Mouse (Mus musculus): ENCODE results near the gene Hpse2.
"Not testable (repeated sequence)": the region's sequence is repeated elsewhere in the genome, so short reads cannot be mapped to it uniquely, and the experiment has no call there.

Gene Hpse2

DNA sequence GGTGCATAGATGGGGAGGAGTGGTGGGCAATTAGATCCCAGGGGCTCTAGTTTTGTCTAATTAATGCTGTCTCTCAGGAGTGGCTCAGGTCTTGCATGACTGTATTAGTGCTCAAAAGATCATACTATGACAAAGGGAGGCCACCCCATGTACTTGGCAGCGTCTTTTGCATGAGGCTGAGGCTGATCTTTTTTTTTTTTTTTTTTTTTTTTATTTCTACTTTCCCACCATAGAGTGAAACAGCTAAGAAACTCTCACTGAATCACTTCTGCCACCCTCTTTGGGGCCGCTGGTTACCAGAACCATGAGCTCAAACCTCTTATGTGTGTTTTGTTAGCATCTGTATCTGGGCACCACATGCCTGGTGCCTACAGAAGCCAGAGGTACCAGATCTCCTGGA, 549.0 kb downstream of the Hpse2 start:
- no peak for DNase-seq

DNA sequence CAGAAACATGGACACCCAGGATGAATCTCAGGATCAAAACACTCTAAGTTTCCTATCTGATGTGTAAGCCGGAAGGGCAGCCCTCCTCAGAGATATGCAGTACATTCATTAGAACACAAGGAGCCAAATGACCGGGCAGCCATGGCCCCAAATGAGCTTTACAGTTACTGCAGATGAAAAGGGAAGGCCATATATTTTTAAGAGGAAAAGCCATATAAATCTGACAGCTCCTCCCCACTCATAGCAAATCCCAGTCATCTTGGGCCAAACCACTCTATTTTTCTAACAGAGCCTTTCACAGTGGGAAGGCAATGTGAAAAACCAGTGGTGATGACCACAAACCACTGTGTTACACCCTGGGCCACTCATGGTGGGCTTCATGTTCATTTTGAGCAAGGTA, 549.9 kb downstream of the Hpse2 start:
- DNase-seq = no peak

DNA sequence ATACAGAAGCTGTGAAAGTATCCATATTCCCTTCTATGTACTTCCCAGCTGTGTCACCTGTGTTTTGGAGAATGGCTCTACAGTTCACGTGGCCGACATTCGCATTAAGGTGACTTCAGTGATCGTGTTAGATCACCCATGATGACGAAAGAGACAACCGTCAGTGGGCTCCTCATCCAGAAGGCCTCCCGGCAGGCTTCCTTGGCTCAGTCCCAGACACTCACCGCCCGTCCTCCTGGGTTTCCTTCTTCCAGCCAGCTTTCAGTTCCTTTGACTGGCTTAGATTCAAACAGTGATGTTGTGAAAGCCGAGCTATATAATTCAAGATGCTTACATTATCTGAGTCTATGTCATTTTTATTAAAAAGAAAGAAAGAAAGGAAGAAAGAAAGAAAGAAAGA, 550.6 kb downstream of the Hpse2 start:
- peak; percentile 30 to 34 for DNase-seq

DNA sequence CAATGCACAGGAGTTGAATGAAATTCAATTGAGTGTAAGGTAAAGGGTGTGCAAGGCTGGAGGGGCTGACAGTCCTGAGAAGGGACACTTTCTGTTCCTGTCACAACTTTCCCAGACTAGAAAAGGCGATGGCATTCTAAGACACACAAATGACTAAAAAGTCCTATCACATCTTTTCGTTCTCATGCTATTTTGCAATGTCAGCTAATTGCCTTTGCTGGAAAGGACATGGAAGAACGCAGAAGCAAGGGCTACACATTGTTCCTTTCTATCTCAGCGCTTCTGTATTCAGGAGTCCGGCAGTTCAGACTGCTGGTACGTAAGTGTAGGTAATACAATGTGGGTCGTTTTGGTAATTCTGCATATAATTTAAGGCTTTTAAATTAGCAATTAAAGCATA, 555.0 kb downstream of the Hpse2 start:
- no peak for DNase-seq

DNA sequence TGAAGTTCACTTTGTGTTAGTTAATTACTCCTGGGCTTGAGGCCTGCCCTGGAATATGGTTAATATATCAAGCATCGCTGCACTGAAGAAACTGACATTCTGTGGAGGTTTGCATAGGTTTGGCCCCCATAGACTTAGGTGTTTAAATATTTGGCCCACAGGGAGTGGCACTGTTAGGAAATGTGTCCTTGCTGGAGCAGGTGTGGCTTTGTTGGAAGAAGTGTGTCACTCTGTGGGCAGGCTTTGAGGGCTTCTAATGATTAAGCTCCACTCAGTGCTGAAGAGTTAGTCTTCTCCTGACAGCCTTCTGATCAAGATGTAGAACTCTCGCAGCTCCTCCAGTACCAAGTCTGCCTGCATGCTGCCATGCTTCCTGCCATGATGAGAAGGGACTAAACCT, 555.9 kb downstream of the Hpse2 start:
- no peak for DNase-seq

DNA sequence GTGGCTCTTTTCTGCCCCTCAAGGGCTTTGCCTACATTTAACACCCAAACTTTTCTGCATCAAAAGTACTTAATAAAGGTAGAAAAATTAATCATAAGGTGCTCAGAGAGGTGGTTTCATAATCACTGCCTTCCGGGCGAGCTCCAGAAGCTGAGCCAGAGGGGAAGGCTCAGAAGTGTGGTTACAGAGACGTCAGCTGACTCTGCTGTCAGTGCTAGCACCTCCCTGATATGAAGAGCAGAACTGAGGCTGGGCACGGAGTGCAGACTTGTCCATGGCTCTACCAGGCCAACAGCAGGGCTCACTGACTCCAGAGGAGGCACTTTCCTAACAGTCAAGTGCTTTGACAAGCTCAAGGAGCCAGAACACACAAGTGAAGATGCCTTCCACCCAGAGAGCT, 559.0 kb downstream of the Hpse2 start:
- no peak for DNase-seq

DNA sequence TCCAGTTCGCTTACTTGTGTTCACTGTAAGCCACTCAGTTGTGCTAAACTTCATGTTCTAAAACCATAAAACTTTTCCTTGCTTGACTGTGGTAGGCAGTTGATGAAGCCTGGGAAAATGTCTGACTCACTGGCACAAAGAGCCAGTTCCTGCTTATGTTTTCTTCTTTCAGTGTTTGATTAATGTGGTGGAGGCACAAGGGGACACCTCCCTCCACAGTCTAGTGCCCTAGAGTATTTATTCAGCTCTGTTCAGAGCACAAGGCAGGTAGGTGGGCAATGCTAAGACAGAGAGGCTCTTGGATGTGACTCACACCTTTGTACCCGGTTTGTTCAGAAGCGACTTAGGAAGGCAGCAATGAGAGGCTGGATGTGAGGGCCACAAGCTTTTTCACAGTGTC, 560.3 kb downstream of the Hpse2 start:
- no peak for DNase-seq

DNA sequence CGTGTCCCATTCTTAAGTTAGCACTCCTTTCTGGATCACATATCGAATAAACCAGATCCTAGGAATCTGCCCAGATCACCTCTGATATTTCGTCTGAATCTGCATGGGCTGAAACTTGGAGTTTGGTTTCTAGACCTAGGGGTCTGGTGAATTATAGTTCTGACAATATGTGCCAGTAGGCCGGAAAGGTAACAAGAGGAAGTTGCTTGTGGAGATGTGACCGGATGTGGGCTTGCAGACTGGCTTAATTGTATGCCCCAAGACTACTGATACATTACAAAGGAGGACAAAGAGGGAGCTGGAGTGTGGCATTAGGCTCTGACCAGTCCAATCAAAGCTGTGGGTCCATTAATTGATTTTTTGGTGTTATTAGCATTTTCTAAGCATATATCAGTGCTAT, 568.0 kb downstream of the Hpse2 start:
- no peak for DNase-seq

DNA sequence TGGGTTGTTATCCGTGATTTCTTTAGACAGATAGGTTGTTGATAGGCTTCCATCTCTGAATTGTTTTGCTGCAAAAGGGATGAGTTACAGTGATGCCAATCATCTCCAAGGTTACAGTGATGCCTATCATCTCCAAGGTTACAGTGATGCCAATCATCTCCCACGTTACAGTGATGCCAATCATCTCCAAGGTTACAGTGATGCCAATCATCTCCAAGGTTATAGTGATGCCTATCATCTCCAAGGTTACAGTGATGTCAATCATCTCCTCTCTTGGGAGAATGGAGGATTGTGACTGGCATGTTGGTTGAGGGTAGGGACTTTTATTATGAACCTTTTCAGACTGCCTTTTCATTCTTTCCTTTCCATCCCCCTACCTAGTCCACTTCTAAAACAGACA, 570.4 kb downstream of the Hpse2 start:
- no peak for DNase-seq

DNA sequence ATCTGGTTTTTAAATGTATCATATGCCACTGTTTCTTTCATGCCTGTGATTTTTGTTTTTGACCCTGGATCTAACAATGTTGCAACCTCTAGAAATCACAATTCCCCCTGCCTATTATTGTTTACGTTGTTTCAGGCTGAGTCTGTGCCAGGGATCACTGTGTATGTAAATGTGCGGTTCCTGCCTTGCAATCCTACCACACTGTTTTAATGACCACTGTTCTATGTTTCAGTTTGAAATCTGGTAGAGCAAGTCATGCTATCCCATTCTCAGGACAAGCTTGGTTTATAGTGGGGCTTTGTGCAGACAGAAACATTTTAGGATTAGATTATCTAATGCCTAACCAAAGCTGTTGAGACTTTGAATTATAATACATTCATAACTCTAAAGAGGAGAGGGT, 571.9 kb downstream of the Hpse2 start:
- DNase-seq = no peak

DNA sequence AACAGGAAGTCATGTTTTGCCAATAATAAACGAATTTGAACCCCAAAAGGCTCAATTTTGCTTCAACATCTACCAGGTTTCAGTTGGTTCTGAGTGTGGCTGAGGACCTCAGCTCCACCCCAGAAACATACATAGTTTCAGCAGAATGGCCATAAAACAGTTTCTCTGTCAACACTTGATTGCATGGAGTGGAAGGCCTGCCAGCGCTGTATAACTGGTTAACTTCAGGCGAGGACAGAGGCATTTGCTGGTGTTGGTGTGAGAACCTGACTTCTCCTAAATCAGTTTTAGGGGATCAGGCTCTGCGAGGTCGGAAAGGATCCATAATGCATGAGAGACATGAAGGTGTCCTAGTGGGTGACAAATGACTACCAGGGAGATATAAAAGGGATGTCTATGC, 578.0 kb downstream of the Hpse2 start:
- no peak for DNase-seq

DNA sequence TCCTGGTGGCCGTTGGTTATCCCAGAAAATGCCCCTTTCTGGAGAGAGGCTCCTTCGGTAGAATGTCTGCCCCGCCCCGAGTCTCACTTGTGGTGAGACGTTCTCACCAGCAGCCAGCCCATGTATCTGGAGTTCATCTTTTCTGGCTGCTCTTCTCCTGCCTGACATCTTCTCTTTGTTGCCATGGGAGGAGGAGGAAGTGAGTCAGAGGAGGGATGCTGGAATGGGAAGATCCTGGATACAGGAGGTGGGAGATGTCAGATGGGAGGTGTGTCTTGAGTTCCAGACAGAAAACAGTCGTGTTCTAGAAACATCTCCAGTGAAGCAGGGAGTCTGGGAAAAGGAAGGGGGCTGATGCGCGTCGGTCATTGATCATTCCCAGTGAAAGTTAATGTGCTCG, 578.7 kb downstream of the Hpse2 start:
- DNase-seq = no peak

DNA sequence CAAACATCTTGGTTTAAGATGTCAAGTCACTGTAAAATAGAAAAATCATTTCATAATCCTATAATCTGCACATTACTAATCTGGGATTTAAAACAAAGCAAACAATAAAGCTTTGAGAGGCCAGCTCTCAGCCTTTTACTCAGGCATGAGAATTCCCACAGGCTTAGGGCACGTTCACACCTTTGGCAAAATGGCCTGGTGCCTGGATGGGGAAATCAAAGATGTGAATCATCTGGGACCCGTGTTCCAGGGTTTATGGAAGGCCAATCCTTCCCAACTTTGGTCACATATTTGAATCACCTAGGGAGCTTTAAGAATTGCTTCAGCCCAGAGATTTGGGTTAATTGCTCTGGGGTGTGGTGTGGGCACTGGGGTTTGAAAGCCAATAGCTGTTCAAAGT, 590.3 kb downstream of the Hpse2 start:
- DNase-seq = no peak

DNA sequence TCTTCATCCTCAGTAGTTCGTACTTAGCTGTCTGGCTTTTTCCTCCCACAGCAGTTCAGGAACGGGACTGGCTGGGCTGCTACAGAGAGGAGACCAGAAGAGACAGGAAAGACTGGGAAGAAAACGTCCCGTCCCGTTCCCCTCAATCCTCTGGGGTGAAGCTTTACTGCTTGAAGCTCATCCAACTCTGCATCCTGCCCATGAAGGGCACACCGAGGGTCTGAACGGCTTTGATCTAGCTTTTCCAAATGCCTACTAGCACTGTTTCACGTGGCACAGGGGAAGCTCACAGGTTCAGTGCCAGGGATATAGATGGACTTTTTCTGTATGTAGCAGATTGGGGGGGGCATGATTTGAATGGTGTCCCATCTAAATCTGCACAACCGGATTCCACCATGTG, 592.4 kb downstream of the Hpse2 start:
- no peak for DNase-seq

DNA sequence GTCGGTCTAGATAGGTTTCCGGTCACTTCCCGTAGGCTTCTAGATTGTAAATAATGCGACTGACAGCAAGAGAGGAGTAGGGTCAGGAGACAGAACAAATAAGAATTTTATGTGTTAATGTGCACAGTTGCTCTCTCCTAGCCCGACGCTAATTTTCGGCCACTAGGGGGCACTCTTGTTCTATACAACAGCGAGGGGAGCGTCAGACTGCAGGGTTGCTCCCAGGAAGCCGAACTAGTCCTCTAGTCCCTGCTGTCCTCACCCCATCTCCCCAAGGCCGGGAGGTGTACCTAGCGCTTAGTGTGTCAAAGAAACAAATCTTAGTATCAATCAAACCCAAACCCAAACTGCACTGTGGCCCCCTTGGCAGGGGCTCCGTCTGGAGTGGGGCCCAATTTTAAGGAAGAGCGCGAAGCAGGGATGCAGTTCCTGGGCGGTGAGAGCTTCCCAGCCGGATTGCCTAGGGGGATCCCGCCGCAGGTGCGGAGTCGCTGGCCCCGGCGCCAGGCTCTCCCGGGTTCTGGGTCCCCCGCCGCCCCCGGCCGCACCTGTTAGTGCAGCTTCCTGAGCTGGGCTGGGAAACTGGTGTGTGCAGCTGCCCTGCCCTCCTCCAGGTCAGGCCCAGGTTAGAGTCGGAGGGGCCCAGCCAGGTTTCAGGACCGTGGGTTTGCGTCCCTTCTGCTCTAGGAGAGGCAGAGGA, 593.1 kb downstream of the Hpse2 start:
- peak; percentile 84 to 88 for DNase-seq

DNA sequence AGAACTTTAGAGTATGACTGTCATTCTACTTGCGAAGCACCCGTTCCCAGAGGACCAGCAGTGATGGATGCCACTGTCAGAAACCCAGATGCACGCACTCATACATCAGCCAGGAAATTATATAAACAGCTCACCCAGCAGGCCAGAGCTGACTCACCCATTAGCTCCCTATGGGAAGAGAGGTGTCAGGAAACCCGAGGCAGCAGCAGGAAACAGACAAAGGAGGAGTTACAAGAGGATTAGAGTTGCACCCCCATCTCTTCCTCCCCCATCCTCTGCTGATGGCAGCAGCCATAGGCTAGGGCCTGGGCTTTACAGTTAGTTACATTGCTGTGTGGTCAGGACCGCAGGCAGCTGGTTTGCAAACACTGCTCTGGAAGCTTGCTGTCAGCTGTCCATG, 599.8 kb downstream of the Hpse2 start:
- no peak for DNase-seq

DNA sequence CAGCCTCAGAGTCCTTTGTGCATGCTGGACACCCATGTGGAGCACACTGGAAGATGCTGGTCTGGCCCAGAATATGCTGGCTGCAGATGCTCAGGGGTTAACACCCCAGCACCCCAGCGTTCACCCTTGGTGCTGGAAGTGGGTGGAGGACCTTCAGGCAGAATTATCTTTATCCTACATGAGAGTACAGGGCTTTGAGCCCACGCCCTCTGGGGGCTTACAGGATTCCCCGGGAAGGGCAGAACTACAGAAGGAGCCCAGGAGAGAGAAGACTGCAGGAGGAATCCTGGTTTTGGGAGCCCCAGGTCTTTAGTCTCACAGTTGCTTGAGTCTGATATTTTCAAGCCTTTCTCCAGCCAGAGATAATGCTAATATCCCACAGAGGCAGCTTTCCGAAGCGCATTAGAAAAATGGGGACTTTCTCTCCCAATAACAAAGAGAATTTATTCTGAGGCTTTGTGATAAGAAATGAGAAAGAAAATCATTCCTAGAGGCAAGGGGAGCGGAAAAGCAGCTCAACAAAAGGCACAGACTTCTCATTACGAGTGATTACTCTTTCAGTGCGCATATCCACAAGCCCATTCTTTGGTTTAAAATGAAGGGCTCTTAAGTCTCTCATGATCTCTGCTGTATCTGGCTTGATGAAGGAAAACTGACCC, 602.5 kb downstream of the Hpse2 start:
- no peak for DNase-seq

DNA sequence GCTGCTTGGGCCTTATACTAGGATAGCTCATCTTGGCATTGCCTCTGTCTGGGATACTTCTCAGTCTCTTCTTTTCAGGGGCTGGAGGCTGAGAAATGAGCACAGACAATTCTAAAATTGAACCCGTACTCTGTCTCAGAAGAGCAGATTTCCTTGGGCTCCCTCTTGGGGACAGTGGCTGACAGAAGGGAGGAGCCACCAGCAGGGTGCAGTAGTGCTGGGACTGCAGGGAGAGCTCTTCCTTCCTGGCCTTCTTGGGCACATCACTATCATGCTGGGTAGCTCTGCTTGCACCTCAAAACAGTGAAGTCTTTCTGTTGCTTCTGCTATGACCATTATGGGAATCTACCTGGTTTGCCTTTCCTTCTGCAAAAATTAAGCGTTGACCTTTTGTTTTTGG, 603.0 kb downstream of the Hpse2 start:
- DNase-seq = no peak

DNA sequence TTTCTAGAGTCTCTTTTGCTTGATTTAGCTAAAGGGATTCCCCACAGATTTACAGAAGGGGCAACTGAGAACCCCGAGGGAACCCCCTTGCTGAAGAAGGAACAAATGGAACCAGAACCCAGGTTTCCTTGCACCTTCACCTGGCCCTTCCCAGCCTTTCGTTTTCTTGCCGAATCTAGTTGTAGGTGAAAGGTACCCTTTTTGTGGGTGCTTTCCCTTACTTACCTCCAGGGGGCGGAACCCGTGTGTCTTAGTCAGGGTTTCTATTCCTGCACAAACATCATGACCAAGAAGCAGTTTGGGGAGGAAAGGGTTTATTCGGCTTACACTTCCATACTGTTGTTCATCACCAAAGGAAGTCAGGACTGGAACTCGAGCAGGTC, 608.0 kb downstream of the Hpse2 start:
- not testable (repeated sequence) for DNase-seq

DNA sequence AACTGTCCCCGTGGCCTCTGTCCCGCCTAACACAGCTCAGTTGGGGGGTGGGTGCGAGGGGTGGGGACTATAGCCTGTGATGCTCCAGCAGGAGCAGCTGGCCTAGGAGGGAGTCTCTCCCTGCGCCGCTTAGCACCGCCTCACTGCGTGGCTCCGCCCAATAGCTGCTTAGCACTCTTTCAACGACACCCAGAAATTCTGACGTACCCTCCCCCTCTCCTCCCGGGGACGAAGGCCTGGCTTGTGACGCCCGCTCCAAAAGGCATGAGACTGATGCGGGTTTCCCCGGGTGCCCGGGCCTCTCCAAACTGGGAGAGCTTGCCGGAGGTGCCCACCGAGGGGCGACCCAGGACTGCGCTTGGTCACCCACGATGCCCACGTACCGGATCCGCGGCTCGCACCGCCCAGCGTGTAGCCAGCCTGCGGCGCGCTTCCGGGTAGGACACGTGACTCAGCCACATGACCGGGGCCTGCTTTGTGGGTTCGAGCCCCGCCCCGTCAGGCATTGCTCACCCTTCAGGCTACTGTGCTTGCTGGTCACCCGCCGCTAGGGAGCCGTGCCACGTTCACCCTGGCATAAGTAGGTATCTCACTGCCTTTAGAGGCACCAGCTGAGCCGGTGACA, 608.5 kb downstream of the Hpse2 start, which contains the start of gene Hps1:
Gene Hps1, minus strand, starts transcription at position 448 of the 625 bp plus-strand sequence.
- peak; percentile 85 to 92 for DNase-seq

DNA sequence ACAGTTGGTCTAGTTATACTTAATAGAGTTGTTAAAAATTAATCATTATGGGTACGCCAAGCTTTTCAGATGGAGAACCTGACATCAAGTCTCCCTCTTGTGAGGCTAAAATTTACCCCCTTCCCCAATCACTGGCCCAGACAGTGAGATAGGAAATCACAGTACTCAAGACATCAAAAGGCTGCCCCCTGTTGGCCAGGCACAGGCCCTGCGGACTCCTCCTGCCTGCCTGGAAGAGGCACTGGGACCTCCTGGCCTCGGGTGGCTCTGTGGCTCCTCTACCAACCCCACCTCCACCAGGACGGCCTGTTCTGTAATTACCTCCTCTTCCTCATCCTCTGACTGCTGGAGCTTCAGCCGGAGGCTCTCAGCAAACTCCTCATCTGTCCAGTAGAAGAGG, 610.4 kb downstream of the Hpse2 start:
- peak; percentile 30 to 32 for DNase-seq

DNA sequence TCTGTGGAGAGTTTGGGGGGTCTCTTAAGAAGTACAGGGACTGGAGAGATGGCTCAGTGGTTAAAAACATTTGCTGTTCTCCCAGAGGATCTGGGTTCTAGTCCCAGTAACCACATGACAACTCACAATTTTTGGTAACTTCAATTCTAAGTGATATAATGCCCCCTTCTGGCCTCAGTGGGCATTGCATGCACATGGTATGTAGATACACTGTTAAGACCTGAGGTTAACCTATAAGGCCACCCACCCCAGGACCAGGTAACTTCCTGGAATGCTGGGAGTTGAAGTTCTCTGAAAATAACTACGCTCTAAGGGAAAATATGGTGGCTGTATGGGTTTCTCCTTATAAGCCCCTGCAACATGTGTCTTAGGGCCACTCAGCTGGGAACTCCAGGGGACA, 611.3 kb downstream of the Hpse2 start:
- DNase-seq = no peak

DNA sequence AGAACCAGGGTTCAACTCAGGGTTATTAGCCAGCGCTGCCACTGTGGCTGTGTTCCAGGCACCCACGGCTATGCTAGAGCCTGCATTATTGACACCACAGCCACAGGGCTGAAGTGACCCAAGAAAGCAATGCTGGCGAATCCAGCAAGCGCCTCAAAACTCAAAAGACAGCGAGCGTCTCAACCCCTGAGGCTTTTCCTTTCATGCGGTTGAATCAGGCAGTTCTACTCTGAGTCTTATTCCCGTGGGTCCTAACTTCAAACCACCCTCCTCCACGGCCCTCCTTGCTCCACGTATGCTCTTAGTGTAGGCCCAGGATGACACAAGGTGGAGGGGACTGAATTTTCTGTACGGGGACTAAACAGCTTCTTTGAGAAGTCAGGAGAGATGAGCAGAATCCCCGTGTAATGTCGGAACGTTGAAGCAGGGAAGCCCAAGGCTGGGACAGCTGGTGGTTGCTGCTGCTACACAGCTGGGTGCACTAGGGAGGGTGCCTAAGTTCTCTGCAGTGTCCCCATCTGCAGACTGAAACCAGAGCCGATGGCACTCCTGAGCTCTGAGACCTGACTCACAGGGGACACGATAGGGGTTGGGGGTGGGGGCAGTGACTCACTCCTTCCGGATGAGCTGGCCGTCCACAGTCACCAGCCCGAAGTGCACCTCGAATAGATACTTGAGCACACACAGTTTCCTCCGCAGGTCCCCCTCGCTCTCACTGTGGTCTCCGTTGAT, 617.8 kb downstream of the Hpse2 start:
- DNase-seq = no peak

DNA sequence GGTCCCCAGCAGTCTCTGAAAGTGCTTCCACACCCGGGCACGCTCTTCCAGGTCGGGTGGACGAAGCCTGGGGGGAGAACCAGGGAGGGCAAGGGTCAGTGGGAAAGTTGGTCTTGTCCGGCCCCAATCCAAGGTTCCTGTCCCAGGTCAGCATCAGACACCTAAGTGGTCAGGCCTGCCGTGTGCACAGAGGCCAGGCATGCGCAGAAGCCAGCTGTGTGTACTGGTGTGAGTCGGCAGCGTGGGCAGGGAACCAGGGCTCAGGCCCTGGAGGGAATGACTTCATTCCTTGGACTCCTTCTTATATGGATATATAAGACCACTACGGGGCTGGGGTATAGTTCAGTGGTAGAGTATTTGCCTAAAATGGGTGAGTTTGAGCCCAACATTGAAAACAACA, 618.5 kb downstream of the Hpse2 start:
- DNase-seq = no peak
